Mouse (Mus musculus) erythroid progenitor cell, adult 5-6 weeks (primary cell): ENCODE results near the gene Ncbp1. TPM values are rescaled to one million over a fixed set of nuclear protein-coding genes. Genes with fewer than 3 reads are reported as not detected.
"Not testable (repeated sequence)": the region's sequence is repeated elsewhere in the genome, so short reads cannot be mapped to it uniquely, and the experiment has no call there.

Experiments used
- ATAC-seq: replicated peaks from 2 replicates; pipeline ENCODE4 v1.8.0; 2016; ENCODE audit warnings: moderate number of reproducible peaks, mild to moderate bottlenecking, moderate TSS enrichment, inconsistent platforms; ENCODE audit not compliant: poor library complexity, low FRiP score, severe bottlenecking
- total RNA-seq, 2 experiments: library from RNA; stranded (forward) in 1 of 2; stranded (reverse) in 1 of 2; fragments of 150-400 nt in 1 of 2; fragments of 186-747, 209-891 nt in 1 of 2; gene quantifications; 2 replicates each; pipeline versions ENCODE4 v1.2.3 to v1.2.4; 2015 to 2017; ENCODE audit warnings: low replicate concordance in 2 of 2

The Ncbp1 gene
- total RNA-seq, 2 experiments from 2014 or later = 46.9 to 55.1 TPM

DNA sequence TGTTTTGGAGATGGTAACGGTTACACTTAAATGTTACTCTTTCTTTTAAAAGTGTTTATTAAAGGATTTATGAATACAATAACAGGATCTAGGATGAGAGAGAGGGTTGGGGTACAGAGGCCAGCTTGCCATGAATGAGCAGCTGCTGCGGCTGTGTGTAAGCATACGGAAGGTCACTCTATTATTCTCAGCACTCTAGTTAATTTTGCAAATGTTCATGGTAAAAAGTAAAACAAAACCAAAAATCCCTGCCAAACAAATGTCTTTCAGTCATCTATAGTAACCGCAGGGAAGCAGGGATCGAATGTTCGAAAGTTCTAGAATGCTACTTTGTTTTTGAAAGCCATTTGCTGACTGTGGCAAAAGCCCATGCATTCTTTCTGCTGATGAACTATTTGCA is 15.1 kb upstream of the Ncbp1 start:
- no peak for ATAC-seq

DNA sequence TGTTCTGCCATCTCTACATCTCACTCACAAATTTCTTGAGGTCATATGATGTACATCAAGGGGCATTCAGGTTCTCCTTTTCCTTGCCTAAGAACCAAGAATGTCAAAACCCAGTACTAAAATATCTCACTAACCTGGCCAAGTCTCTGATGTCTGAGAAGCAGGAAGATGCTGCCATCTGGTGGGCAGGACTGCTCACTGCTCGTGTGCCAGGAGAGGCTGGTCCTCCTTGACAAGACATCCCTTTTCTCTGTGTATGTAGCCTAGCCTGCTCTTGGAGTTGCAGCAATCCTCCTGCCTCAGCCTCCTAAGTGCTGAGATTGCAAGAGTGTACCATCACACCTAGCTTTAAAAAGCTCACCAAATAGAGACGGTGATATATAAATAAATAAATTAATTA is 11.9 kb upstream of the Ncbp1 start:
- ATAC-seq = peak; percentile 83

DNA sequence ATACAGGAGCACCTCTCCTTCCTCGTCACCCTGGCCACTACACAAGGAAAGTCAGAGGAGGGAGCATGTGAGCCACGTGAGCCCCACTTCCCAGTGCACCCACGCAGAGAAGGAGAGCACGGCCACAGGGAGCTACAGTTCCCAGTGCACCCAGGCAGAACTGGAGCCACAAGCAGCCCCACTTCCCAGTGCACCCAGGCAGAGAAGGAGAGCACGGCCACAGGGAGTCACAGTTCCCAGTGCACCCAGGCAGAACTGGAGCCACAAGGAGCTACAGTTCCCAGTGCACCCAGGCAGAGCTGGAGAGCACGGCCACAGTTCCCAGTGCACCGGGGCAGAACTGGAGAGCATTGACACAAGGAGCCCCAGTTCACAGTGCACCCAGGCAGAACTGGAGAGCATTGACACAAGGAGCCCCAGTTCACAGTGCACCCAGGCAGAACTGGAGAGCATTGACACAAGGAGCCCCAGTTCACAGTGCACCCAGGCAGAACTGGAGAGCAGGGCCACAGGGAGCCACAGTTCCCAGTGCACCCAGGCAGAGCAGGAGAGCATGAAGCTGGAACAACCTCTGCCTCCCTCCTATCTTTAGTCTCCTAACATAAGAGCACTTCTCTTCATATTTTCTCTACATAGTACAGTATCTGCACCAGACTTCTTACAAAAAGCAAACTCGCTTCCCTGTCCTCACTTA is 9.0 kb upstream of the Ncbp1 start:
- ATAC-seq = no peak

DNA sequence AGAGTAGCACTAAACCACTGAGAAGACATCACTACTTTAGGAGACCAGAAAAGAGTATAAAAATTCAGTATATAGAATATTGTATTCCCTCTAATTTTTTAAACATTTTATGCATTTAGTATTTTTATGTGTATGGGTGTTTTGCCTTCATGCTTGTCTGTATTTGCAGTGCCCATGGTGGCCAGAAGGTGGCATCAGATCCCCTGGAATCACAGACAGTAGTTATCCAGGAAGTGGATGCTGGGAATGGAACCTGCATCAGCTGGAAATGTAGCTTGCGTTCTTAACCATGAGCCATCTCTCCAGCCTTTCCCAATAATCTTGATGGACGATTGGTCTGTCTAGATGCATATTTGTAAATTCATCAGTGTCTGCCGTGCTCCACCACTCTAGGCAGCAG is 8.2 kb upstream of the Ncbp1 start:
- peak; percentile 67; the same call in 1 of the 2 replicates for ATAC-seq

DNA sequence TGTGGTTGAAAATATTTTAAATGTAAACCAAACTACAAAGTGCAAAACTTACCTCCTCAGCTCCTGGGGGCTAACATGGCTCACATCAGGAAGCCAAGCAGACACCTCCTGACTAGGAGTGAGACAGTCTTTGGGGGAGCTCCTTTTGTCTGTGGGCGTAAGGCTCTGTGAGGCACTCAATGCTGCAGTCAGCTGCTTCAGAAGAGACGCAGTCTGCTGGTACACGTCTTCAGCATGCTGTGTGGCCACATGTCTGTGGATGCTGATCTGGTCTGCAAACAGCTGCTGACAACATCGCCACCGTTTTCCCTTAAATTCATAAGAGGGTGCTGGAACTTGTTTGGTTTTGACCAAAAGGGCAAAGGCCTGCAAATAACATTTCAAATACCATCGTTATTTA is 6.6 kb upstream of the Ncbp1 start:
- no peak for ATAC-seq

DNA sequence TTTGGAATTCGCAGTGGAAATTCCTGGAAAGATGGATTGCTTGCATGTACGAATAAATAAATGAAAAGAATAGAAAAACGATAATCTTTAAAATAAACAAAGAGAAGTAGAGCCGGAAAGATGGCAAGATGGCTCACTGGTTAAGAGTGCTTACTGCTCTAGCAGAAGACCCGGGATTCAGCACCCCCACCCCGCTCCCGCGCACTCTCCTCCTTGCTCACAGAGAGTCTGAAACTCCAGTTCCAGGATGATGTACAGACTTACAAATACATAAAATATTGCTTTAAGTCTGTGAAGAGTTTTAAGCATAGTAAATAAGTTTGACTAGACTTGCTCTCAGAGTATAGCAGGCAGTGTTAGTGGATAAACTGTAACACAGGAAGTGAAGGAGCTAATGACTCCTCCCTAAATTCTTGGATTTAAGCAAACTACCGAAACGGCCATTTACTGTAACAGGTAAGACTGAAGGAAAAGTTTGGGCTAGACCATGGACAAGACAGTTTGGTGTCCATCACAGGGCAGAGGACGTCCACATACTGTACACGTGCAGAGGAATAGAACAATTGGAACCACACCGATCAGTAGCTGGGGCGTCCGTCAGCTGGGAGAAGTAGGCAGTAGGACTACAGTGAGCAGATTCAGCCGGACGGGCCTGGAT is 655 bp upstream of the Ncbp1 start:
- ATAC-seq = peak; percentile 62

DNA sequence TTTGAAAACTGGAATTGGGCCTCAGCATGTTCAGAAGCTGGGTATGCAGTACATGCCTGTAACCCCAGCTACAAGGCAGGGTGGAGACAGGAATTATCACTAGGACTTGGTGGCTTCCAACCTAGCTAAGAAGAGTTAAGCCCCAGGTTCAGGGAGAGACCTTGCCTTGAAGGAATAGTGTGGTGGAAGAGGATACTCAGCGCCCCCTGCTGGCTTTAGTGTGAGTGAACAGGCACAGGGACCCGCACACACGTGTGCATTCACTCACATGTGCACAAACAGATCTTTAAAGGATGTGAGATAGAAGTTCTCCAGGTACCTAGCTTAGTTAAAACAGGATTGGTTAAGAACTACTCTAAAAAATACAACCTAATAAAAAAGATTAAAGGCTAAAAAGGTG is 5.9 kb downstream of the Ncbp1 start:
- ATAC-seq = 0 out of 2 replicates have a peak, but pooled peaks have one; percentile 45

DNA sequence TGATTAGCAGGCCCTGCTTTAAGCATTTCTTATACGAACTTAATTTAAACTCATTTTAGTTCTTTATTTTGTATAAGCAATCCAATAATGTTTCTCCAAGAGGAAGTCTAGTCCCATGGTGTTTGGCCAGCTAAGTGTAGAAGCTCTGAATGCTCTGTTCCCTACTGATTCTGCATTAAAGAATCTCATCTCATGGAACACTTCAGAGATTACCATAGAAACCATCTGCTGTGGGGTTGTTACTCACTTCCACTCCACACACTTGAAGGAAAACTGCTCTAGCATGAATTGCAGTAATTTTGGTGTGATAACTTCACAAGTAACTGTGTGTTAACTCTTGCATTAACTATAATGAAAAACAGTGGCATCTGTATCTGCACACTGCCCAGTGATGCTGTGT is 8.5 kb downstream of the Ncbp1 start:
- no peak for ATAC-seq

DNA sequence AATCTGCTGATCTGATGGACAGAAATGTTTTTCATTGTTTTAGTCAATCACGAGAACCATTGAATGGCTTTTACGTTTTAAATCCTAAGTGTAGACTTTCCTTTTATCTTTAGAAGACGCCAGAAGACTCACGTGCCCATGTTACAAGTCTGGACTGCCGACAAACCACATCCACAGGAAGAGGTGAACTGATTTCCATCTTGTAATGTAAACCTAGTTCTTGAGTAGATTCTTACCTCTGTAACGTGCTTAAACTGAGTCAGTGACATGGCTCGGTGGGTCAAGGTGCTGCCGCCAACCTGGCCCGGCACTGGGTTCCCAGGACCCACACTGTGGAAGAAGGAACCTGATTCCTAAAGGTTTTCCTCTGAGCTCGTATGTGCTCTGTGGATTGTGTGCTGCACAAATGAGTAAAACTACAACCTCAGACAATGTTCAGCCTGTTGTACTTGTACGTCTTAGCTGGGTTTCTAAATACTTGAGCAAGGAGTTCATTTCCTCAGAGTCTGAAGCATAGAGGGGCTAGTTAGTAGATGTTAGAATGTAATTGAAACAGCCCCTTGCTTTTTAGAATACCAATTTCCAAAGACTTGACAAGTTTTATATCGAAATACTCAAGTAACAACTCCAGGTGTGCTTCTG is 13.6 kb downstream of the Ncbp1 start:
- no peak for ATAC-seq

DNA sequence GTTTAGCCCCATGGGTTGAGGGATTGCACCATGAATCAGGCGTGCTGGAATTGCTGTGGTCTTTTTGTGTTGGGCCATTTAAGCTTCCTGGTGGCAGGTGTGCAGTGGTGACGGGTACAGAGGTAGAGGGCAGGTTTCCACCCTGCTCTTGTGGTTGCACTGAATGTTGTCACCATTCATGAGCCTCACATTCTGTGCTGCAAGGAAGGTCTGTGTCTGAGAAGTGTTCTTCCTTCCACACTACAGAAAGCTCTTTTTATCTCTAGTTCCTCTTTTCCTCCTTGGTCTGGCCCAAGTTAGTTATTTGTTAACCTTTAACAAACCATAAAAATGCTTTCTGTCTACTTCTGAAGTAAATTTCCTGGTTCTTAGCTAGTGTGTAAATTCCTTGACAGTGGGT is 25.6 kb downstream of the Ncbp1 start:
- no peak for ATAC-seq

DNA sequence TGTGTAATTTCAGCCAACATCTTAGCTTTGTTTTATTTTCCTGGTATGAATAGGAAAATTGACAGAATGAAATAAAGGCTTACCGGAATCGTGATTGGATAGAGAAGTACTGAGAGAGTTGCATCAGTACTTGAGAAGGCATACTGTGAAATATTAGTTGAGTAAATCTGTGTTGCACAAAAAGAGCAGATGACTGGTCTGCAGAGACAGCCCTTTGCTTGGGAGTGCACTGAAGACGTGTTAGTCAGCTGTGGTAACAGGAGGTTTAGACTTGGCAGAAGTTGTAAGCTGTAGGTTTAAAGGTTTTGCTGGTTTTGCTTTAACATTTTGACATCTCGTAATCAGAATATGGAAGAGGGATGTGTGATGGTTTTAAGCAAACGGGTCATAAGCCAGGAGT is 27.4 kb downstream of the Ncbp1 start:
- no peak for ATAC-seq

DNA sequence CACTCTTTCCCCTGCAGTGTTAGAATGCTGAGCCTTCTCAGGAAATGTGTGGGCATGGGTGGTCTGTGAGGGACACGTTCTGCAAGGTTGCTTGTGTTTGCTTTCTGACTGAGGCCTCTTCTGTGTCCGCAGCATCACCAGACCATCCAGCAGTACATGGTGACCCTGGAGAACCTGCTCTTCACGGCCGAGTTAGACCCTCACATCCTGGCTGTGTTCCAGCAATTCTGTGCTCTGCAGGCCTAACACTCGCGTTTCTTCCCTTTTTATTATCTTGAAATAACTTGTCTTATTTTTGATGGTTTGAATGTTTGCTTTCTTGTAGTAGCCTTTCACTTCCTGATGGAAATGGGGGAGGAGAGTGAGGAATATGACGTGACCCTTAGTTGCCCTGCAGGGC is 33.3 kb downstream of the Ncbp1 start:
- ATAC-seq = no peak

DNA sequence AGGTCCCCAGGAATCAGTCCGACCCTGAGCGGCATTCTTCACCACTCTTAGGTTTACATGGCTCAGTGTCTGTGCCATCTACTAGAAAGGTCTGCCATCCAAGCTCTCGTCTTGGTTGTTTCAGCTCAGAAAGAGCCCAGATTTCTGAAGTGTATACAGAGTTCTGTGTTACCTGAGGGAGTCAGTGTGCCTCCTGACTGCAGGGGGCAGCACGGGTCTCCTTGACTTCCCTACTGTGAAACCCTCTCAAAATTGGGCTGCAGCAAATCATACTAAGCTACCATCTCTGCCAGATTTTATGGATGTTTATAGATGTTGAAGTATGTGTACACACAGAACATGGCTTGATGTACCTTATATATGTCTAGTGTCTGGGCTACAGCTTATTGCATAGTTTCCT is 37.9 kb downstream of the Ncbp1 start:
- no peak for ATAC-seq

DNA sequence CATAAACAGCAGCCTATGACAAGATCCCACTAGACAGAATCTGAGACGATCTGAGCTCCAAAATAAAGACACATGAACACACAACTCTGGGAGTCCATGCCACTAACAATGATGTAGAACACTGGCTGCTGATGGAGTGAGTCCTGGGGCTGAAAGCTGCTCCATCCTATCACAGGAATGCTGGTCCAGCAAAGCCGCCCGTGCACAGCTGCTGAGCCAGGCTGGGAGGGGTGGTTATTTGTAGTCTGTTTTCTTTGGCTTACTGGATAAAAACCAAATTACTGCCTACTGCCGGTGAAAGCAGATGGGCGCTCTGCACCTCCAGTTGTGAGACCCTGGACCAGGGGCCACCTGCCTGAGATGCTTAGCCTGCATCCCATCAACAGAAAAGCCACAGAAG is 38.6 kb downstream of the Ncbp1 start:
- no peak for ATAC-seq

DNA sequence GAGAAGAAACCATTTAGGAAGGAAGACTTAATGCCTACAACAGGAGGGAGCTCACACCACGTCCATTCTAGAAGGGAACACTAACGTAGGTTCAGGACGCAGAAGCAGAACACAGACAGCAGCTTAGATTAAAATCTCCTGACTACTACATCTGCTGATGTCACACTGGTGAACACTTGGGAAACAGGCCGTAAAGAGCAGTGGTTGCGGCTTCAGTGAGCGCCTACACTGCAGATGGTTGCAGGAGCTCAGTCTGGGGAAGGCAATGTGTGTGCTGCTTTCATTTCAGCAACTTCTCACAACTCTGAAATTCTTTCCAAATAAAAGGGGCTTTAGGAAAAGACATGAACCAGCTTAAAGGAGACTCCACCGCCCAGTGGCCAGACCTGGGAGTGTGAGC is 39.1 kb downstream of the Ncbp1 start:
- ATAC-seq = no peak

DNA sequence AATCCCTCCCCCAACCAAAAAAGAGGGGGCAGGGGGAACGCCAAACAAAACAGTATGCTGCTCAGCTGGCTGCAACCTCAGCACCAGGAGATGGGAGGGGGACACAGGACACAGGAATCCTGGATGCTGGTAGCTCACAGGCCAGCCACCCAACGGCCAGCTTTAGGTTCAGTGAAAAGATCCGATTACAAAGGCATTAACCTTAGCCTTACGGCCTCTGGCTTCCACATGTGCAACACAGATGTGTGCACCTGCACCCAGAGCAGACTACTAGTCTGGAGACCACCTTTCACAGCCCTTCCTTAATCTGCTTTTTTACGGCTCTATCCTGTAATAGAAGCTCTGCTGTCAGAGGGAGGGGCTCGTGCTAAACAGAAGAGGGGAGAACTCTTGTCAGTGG is 42.8 kb downstream of the Ncbp1 start:
- ATAC-seq = no peak

DNA sequence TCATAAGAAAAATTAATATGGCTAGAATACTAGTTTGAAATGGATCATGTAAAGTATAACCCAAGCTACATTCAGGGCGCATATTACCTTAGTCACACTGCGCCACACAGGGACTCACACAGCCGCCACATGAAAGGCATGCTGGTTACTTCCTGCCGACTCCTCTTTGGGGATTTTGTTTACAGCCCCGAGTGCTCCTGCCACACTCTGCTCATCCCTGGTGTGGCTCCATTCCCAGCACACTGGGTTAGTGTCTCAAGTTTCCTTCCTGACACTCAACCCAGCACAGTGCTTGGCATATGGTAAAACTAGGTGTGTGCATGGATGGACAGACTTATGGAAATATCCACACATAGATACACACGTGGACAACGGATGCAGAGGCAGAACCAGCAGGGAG is 43.8 kb downstream of the Ncbp1 start:
- ATAC-seq = no peak

DNA sequence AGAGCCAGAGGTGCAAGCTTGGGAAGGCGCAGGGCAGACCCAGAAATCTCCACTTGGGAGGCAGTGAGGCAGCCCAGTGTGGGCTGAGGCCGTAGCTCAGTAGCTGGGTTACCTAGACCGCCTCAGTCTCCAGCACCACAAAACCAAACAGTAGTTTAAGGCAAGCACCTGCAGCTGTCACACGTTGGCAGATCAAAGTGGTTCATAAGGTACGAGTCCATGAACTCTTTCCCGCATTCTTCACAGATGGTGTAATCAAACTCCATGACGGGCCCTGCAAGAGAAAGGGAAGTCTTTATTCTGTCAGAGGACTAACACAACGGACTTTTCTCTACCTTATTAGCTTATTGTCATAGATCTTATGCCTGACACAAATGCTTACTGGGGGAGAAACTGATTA is 47.0 kb downstream of the Ncbp1 start:
- no peak for ATAC-seq

DNA sequence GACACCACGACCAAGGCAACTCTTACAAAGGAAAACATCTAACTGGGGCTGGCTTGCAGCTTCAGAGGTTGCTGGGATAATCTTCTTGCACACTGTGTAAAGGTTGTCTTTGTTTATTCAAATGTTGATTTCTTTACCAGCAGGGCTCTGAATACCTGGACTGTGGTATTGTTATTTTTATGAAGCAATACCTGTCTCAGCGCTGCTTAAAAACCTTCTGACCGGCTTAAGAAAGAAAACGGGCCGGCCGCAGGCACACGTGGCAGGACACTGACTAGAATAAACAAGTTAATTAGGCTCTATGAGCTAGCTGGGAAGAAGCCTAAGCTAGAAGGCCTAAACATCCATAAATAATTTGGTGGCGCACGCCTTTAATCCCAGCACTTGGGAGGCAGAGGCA is 47.5 kb downstream of the Ncbp1 start:
- no peak for ATAC-seq

DNA sequence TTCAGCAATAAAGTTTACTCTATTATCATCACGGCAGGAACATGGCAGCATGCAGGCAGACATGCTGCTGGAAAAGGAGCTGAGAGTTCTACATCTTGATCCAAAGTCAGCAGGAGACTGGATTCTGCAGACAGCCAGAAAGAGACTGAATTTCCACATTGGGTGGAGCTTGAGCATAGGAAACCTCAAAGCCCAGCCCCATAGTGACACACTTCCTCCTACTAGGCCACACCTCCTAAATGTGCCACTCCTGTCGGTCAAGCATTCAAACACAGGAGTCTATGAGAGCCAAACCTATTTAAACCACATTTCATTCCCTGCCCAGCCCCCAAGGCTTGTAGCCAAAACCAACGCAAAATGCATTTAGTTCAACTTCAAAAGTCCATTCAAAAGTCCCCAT is 48.1 kb downstream of the Ncbp1 start:
- no peak for ATAC-seq

DNA sequence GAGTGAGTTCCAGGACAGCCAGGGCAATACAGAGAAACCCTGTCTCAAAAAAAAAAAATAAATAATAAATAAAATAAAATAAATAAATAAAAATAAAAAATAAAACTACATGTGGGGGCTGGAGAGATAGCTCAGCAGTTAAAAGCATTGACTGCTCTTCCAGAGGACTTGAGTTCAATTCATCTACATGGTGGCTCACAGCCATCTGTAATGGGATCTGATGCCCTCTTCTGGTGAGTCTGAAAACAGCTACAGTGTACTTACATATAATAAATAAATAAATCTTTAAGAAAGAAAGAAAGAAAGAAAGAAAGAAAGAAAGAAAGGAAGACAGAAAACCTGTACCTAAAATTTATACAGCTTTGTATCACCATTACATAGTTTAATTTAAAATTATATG is 53.6 kb downstream of the Ncbp1 start:
- ATAC-seq = not testable (repeated sequence)
